Mouse (Mus musculus) heart, postnatal 0 days (tissue): ENCODE measurements around the gene Phactr1. TPM values are rescaled to one million over a fixed set of nuclear protein-coding genes. Genes with fewer than 3 reads are reported as not detected.

Experiments used
- ATAC-seq: fragments of 200-750 bp; cut with Nextera tagmentation; 2 replicates; pipeline ENCODE4 v1.8.0; 2017; ENCODE audit warnings: low read depth, moderate number of reproducible peaks, moderate library complexity; ENCODE audit not compliant: insufficient read depth
- DNase-seq: peaks from one replicate; pipeline ENCODE4 v3.0.0-alpha.2; 2016; ENCODE audit warnings: low spot score
- H3K27ac ChIP-seq: fragments of 300-500 bp; sonication (generic); 2 replicates; pipeline ENCODE4 v1.5.1; 2014; ENCODE audit warnings: low read depth, mild to moderate bottlenecking
- H3K27me3 ChIP-seq: fragments of 300-500 bp; sonication (generic); 2 replicates; pipeline ENCODE4 v1.6.1; 2014; ENCODE audit warnings: low read length, mixed read lengths; ENCODE audit not compliant: control insufficient read depth, insufficient read depth
- H3K36me3 ChIP-seq: fragments of 300-500 bp; sonication (generic); replicated peaks from 2 replicates; pipeline ENCODE4 v1.6.1; 2014; ENCODE audit warnings: low read length, mixed read lengths; ENCODE audit not compliant: control insufficient read depth, insufficient read depth
- H3K4me1 ChIP-seq: fragments of 300-500 bp; sonication (generic); 2 replicates; pipeline ENCODE4 v1.6.1; 2014; ENCODE audit warnings: antibody characterized with exemption; ENCODE audit not compliant: control insufficient read depth, insufficient read depth
- H3K4me2 ChIP-seq: fragments of 300-500 bp; sonication (generic); 2 replicates; pipeline ENCODE4 v1.6.1; 2014; ENCODE audit warnings: low read depth, mild to moderate bottlenecking, low read length, moderate library complexity
- H3K4me3 ChIP-seq: fragments of 300-500 bp; sonication (generic); 2 replicates; pipeline ENCODE4 v1.5.1; 2014; ENCODE audit warnings: low read depth, low read length
- H3K9ac ChIP-seq: fragments of 300-500 bp; sonication (generic); replicated peaks from 2 replicates; pipeline ENCODE4 v1.6.1; 2014; ENCODE audit warnings: low read depth, low read length, mixed read lengths
- H3K9me3 ChIP-seq: fragments of 300-500 bp; sonication (generic); replicated peaks from 2 replicates; pipeline ENCODE4 v1.6.1; 2016; ENCODE audit warnings: low read length; ENCODE audit not compliant: control insufficient read depth
- CTCF ChIP-seq: IDR thresholded peaks from 2 replicates; pipeline ENCODE4 v1.5.1; 2016; ENCODE audit warnings: antibody characterized with exemption, control low read depth, low read depth
- EP300 ChIP-seq: IDR thresholded peaks from 2 replicates; pipeline ENCODE4 v1.6.1; 2016; ENCODE audit warnings: antibody characterized with exemption, low read depth
- WGBS: fragments of 180-500 bp; shearing (Covaris S2); extraction: QIAGEN DNeasy Blood & Tissue Kit; methylation state at CpG from one replicate; pipeline ENCODE4 v1.1.7; 2014; 5-methylcytosine and 5-hydroxymethylcytosine counted together
- polyA plus RNA-seq: library from polyadenylated mRNA; unstranded; fragments of >200 nt; fragmentation: Nextera tagmentation; extraction: Ambion mirVana; gene quantifications from 2 replicates; pipeline ENCODE4 v1.2.1, GENCODE M21; 2015
- total RNA-seq: library from RNA; depleted of rRNA; stranded (reverse); fragments of >200 nt; gene quantifications from 2 replicates; pipeline ENCODE4 v1.2.3, GENCODE M21; 2014; ENCODE audit warnings: low replicate concordance

Phactr1 gene
- total and polyA plus RNA-seq, 2 experiments from 2014 or later: 1.6 to 4.8 TPM

DNA sequence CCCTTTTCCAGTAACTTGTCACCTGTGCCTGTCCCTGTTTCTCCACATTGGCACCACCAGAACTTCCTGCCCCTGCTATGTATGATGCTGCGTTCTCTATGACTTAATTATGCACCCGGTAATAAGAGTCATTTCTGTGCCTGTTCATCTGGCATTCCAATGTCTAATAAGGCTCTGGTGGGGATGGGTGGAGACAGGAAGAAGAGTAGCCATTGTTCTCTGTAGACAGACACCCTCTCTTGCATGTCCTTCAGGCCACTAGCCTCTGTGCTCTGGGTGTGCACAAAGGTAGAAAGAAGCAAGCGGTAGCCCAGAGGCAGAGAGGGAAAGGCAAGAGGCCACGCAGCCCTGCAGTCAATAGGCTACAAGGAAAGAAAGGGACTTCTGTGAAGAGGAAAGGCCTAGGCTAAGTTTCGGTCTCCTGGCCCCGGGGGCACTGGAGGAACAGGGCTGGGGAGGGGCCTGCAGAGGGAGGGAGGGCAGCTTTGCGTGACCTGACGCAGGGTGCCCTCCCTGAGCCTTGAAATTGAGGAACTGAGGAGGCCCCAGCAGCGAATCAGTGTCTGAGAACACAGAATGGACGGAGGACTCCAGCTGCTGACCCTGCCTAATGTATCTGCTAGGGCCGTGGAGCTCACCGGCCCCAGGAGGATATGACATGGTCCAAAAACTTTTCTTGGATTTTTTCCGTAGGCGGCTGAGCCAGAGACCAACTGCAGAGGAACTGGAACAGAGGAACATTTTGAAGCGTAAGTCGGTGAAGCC, 442.1 kb downstream of the Phactr1 start:
- Histone ChIP-seq H3K4me1 (peaks cover 13% of the 10 kb centered on the region), H3K9ac (peak overlapping the region; percentile 16; the same call in 1 of the 2 replicates), H3K4me2 (peak overlapping the region; percentile 11), H3K36me3 (no peaks in the 10 kb centered on the region), H3K27me3 (no peaks in the 10 kb centered on the region), H3K27ac (peak overlapping the region; percentile 61), H3K9me3 (no peaks in the 10 kb centered on the region; the same call in 1 of the 2 replicates), H3K4me3 (no peak overlapping the region)
- TF ChIP-seq CTCF (no peak), EP300 (no peak)
- 68% methylated on average over 16 of the region's 16 CpGs for WGBS
- ATAC-seq (peak; percentile 19; the same call in 1 of the 2 replicates), DNase-seq (no peak)

DNA sequence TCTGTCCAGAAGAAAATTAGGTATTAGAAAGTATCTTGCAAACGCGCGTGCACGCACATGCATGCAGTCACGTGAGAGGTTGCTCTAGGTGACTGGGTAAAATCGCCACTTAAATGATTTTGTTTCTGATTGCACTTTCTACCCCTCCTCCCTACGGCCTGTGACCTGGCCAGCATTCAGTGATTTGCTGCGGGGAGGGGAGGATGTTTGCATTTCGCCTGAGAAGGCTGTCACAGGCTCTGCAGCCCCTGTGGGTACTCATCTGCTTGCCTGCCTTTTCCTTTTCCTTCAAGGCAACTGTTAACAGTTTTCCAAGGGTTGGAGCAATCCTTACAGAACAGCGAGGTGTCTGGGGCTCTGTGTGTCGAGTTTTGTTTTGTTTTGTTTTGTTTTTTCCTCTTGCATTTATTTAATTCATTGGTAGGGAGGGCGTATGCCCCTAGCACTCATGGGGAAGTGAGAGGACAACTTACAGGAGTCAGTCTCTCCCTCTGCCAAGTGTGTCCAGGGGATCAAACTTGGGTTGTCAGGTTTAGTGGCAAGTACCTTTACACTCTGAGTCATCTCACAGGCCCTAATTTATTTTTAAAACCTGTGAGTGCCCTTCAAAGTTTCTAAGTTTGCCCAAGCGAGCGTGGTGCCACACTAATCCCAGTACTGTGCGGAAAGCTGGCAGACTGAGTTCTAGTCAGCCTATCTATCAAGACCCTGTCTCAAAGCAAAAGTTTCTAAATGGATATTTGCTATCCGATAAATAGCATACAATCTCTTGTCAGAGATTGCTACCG, 443.7 kb downstream of the Phactr1 start:
- Histone ChIP-seq H3K4me3 (no peak overlapping the region), H3K27ac (peak overlapping the region; percentile 52), H3K27me3 (no peaks in the 10 kb centered on the region), H3K9ac (0 out of 2 replicates have a peak overlapping the region, but pooled peaks have one; percentile 20), H3K9me3 (no peaks in the 10 kb centered on the region; the same call in 1 of the 2 replicates), H3K4me1 (peaks cover 13% of the 10 kb centered on the region), H3K36me3 (no peaks in the 10 kb centered on the region), H3K4me2 (peak overlapping the region; percentile 15; the same call in 1 of the 2 replicates)
- DNase-seq (no peak), ATAC-seq (peak; percentile 55; the same call in 1 of the 2 replicates)
- 47% methylated on average over 17 of the region's 17 CpGs for WGBS
- no peak for TF ChIP-seq EP300
- TF ChIP-seq CTCF: no peak

GRCm38 (mm10) chr13:43124683-43125074, 444.3 kb downstream of the Phactr1 start:
- Histone ChIP-seq H3K27ac (peak overlapping the region; percentile 52), H3K27me3 (no peaks in the 10 kb centered on the region), H3K4me3 (no peak overlapping the region), H3K4me2 (no peak overlapping the region; the same call in 1 of the 2 replicates), H3K36me3 (no peaks in the 10 kb centered on the region), H3K9me3 (no peaks in the 10 kb centered on the region), H3K9ac (no peak overlapping the region), H3K4me1 (peaks cover 13% of the 10 kb centered on the region)
- DNase-seq (no peak), ATAC-seq (0 out of 2 replicates have a peak, but pooled peaks have one; percentile 4)
- WGBS: 52% methylated on average over 3 of the region's 4 CpGs
- no peak for TF ChIP-seq EP300
- TF ChIP-seq CTCF: no peak

GRCm38 (mm10) chr13:43130161-43130560, 449.7 kb downstream of the Phactr1 start:
- no peak for DNase-seq
- Histone ChIP-seq H3K4me2 (no peak overlapping the region), H3K27me3 (no peaks in the 10 kb centered on the region), H3K9me3 (no peaks in the 10 kb centered on the region), H3K27ac (peak overlapping the region; percentile 98; the same call in 1 of the 2 replicates), H3K4me1 (peaks cover 45% of the 10 kb centered on the region), H3K36me3 (no peaks in the 10 kb centered on the region), H3K9ac (no peak overlapping the region), H3K4me3 (no peak overlapping the region)
- no peak for TF ChIP-seq EP300
- no peak for TF ChIP-seq CTCF
- ATAC-seq: no peak
- WGBS: 80% methylated on average over 6 of the region's 6 CpGs

DNA sequence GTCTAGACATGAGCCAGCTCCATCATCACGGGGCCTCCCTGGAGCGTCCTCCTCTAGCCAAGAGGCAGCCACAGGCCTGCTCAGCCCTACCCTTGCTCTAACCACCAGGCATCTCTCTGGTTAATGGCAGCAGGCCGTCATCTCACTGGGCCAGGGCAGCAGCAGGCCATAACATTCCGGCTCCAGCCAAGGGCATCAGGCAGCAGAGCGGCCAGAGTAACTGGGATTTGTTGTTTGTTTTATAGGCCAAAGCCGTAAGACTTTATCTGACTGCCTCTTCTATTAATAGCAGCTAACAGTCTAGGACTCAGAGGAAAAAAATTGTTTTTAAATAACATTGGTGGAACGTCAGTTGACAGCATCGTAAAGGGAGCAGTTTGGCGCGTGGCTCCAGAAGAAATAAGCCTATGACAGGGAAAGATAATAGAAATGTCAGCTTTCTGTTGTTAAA, 451.3 kb downstream of the Phactr1 start:
- TF ChIP-seq EP300 (peak; percentile 80), CTCF (no peak)
- WGBS: 11% methylated on average over 10 of the region's 10 CpGs
- no peaks in the 10 kb centered on the region for H3K27me3 ChIP-seq
- H3K27ac ChIP-seq: peak overlapping the region; percentile 98
- peaks cover 45% of the 10 kb centered on the region for H3K4me1 ChIP-seq
- no peak overlapping the region for H3K4me2 ChIP-seq
- no peaks in the 10 kb centered on the region for H3K9me3 ChIP-seq
- H3K4me3 ChIP-seq: no peak overlapping the region
- DNase-seq (peak; percentile 97), ATAC-seq (peak; percentile 81)
- no peaks in the 10 kb centered on the region for H3K36me3 ChIP-seq
- H3K9ac ChIP-seq: peak overlapping the region; percentile 37
